Mouse (Mus musculus): ENCODE measurements around the gene Gm48551.

DNA sequence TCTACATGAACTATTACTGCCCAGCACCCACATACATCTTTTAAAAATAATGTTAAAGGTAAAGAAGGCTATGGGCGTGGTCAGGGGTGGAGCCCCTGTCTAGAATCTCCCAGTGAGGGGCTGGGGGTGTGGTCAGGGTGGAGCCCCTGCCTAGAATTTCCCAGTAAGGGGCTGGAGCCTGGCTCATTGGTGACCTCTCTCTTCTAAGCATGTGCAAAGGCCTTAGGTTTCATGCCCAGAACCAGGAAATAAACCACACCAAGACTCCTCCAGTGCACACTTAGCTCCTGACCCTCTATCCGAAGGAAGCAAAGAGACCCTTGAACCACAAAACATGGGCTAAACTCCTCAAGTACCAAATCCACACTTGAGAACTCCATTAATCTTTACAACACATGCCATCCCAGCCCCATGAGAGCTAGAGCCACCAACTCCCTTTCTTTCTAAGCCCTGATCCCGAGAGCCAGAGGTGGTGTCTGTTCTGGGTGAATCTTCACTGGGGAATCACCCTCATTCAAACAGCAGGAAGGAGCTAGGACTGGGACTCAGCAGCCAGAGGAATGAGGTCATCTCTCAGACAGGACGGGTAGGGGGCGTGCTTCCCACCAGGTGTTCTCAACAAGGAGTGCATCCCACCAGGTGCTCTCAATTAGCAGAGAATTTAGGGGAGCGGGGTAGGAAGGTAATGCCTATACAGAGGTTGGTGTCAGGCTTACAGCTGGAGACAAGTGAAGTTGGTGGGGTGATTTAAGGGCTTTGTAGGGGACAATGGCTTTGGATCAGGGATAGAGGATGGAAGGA is 7.5 kb upstream of the Gm48551 start:
- TF ChIP-seq CTCF (IDR thresholded peaks at IDR 0.05; ENCODE audit: low read depth) (0 out of 2 replicates have a peak, but pooled peaks have one; percentile 23), EP300 (optimal IDR thresholded peaks at IDR 0.05) (no peak)
